Mouse (Mus musculus) lung, adult 2 months (tissue): ENCODE measurements around the gene Garnl3.

ENCODE experiments used
- CTCF ChIP-seq: fragments of 200-500 bp; IDR thresholded peaks from 2 replicates; pipeline ENCODE4 v1.5.1; 2011; ENCODE audit warnings: mild to moderate bottlenecking, low read length, control low read depth; ENCODE audit not compliant: insufficient read depth
- POLR2A ChIP-seq: fragments of 200-500 bp; IDR thresholded peaks from 2 replicates; pipeline ENCODE4 v1.6.1; 2011; ENCODE audit warnings: low read depth, mild to moderate bottlenecking, control low read depth, low read length, borderline replicate concordance; ENCODE audit errors: extremely low read depth

DNA sequence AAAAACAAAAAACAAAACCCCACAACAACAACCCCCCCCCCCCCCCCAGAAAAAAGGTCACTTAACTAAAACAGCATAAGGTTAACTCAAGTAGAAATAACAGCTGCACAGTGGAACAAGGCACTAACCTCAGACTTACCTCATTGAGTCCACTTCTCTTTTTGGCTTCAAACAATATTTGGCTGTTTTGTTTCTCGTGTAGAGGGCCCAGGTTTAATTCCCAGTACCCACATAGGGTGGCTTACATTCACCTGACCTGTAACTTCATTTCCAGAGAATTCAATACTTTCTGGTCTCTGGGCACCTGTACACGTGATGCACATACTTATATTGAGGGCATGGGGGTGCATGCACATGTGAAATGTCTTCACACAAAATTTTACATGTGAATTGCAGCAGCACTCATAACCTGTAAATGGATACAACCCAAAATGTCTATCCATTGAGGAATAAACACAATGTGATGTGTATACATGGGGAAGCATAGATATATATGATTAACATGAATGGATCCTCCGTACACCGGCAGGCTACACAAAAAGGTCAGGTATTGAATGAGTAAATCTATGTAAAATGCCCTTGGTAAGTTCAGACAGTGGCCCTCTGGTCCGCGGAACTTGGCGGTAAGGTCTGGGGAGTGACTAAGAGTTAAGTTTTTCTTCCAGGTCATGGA, 165.8 kb downstream of the Garnl3 start:
- TF ChIP-seq CTCF (no peak), POLR2A (no peak)
